Mouse (Mus musculus): ENCODE data around the gene Lrrc61.

Gene Lrrc61

DNA sequence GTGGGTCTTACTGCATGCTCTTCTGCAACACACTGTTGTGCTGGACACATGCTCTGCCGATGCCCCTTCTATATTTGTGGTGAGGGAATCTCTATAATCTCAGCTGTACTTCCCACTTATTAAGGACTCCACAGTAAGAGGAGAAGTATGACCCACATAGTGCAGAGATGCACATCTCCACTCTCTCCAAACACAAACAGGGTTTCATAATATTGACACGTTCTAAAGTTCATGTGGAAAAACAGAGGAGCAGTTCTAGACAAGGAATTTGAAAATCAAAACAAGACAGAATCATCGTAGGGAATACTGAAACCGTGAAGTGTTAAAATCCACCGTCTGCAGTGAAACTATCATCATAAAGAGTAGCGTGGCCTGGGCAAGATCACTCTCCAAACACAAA lies 37.3 kb downstream of the Lrrc61 start:
- DNase-seq (ENCODE audit: low spot score in 2 of 2): no peak

DNA sequence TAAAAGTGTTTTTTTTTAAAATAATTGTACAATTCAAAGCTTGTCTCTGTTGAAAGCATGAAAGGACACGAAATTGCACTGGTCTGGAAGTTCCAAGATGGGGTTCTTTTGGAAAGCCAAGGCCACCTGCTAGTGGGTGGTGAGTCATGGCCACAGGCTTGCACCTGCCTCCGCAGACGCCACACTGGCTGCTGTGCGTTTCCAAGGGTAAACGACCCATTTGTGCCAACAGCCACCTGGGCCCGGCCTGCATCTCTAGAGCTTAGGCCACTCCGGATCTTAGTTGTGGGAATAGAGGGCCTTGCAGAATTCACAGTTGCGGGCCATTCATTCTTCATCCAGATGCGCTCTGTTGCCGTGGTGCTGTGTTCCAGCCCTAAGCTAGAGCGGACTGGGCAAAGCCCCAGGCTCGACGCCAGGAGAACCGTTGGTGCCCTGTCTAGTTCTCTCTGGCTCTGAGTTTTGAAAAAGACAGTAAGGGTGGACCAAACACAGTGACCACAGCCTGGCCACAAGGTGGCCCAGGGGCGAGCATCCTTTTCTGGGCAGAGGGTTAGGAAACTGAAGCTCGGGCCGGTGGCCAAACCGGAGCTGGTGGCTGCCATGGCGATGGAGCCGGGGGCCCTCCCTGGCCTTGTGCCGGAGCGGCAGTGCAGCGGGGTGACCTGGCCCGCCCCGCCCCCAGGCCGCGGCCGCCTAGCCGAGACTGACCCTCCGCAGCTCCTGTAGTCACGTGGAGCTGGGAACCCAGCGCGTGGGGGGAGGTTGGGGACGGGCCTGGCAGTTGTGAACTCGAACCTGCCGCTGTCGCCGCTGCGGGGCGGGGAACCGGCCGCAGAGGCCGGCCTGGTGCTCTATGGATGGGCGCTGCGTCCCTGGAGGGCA lies 38.8 kb downstream of the Lrrc61 start, which contains the start of the genes Repin1 and Gm44965:
Gene Repin1 (plus strand): TSS at position 726 of the 885 bp plus-strand sequence.
Gene Gm44965 (plus strand): TSS at position 784 of the 885 bp plus-strand sequence.
- peak; percentile 44 to 64 for DNase-seq (ENCODE audit: low spot score in 2 of 2)

DNA sequence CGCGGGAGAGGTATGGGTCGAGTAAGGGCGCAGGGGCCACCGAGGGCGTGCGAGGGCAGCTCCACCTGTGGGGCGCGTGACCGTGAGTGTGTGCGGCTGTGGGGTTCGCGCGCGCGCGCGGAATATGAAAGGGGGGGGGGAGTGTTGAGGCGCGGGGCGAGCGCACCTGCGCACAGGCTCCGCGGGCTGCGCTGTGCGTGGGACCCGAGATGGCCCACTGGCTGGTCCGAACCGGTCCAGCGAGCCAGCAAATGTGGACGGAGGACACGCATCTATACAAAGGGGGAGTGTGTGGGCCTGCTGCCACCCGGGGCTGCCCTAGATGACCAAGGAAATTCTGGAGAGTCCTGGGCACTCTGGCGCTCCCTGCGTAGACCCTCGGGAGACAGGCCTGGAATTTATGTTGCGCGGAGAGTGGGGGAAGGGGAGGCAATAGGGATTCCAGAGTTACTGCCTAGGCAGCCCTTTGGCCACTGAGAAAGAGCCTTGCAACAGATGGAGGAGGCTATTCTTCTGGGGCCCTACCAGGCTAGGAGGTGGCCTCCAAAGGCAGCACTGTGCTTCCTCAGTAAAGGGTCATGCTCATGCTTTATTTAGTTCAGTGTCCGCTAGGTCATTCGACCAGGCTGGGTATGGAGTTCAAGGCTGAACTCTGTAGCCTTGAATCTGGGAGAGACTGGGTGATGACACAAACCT lies 39.6 kb downstream of the Lrrc61 start:
- no peak for DNase-seq (ENCODE audit: low spot score in 2 of 2)

DNA sequence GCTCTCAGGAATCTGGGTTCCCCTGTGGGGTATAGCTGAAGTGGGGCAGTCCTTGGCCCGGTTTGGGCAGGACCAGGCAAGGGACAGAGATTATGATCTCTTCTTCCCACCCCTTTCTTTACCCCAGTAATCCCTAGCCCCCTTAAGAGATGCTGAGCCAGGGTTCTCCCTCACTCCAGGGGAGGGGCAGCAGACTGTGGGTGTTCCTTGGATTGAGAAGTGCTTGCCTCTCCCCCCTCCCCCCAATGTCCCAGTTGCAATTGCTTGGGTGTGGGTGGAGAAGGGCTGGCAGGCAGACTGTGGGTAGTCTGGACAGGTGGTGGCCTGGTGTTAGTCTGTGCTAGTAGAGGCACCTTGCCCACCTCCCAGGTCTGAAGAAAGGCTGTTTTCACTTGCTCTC lies 40.7 kb downstream of the Lrrc61 start:
- DNase-seq (ENCODE audit: low spot score in 2 of 2): no peak

DNA sequence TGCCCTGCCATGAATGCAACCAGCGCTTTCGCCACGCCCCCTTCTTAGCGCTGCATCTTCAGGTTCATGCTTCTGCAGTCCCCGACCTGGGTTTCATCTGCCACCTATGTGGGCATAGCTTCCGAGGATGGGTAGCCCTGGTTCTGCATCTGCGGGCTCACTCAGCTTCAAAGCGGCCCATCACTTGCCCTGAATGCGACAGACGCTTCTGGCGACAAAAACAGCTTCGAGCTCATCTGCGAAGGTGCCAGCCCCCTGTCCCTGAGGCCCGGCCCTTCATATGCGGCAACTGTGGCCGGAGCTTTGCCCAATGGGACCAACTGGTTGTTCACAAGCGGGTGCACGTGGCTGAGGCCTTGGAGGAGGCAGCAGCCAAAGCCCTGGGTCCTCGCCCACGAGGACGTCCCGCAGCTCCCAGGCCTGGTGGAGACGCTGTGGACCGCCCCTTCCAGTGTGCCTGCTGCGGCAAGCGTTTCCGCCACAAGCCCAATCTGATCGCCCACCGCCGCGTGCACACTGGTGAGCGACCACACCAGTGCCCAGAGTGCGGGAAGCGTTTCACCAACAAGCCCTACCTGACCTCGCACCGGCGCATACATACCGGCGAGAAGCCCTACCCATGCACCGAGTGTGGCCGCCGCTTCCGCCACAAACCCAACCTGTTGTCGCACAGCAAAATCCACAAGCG lies 42.1 kb downstream of the Lrrc61 start:
- DNase-seq (ENCODE audit: low spot score in 2 of 2): no peak

DNA sequence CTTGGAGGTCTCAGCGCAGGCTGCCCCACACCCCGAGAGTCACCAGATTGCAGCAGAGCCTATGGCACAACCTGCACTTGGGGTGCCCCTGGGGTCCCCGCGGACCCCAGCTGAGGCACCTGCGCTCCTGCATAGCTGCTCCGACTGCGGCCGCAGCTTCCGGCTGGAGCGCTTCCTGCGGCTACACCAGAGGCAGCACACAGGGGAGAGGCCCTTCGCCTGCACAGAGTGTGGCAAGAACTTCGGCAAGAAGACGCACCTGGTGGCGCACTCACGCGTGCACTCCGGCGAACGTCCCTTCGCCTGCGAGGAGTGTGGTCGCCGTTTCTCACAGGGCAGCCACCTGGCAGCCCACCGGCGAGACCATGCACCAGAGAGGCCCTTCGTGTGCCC lies 42.6 kb downstream of the Lrrc61 start:
- no peak for DNase-seq (ENCODE audit: low spot score in 2 of 2)

DNA sequence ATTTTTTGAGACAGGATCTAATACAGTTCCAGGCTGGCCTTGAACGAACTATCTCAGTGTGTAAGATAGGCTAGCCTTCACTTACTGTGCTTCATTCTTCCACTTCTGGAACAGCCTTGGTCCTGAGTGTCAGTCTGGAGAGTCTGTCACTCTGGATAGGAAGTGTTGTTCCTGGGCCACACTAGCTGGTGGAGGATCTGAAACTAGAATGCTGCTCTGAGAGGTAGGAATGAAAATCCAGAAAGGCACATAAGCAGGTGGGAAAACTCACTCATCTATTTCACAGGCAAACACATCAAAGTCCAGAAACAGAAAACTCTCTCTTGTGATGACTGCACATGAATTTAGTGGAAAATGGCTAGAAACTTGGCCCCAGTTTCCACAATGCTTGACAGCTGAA lies 46.0 kb downstream of the Lrrc61 start:
- no peak for DNase-seq (ENCODE audit: low spot score in 2 of 2)

DNA sequence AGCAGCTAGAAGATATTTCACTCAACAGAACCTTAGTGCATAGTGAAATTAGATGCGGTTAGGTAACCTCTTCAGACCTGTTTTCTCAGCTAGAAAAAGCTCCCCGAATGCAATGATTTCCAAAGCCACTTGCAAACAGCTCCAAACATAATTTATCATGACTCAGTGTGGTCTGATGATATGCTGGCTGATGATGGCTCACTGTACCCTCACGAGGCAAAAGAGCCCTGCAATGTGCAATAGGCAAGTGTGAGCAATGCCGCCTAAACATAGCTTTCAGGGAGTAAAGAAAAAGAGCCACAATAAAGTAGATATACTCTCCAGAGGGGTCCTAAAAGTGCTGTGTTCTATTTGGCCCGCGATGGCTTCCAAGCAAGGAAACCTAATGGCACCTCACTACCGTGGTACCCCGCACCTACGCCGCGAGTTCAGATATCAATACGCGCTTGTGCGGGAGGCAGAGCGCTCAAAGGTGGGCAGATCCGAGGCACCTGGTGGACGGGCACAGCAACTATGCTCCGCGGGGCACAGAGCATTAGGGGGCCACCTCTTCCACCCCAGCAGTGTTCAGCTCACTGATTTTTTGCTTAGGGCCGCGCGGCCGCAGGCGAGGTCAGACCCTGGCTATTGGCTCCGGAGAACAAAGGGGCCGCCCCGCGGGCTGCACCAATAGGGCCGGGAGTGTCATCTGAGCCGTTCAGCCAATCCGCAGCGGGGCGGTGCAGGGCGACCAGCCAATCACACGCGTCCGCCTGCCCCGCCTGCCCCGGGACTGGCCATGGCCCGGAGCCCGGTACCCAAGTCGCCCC lies 46.9 kb downstream of the Lrrc61 start, which contains the start of gene Zfp775:
Gene Zfp775 (plus strand): TSS at position 793 of the 809 bp plus-strand sequence.
- DNase-seq (ENCODE audit: low spot score in 2 of 2): peak; percentile 82 to 85

DNA sequence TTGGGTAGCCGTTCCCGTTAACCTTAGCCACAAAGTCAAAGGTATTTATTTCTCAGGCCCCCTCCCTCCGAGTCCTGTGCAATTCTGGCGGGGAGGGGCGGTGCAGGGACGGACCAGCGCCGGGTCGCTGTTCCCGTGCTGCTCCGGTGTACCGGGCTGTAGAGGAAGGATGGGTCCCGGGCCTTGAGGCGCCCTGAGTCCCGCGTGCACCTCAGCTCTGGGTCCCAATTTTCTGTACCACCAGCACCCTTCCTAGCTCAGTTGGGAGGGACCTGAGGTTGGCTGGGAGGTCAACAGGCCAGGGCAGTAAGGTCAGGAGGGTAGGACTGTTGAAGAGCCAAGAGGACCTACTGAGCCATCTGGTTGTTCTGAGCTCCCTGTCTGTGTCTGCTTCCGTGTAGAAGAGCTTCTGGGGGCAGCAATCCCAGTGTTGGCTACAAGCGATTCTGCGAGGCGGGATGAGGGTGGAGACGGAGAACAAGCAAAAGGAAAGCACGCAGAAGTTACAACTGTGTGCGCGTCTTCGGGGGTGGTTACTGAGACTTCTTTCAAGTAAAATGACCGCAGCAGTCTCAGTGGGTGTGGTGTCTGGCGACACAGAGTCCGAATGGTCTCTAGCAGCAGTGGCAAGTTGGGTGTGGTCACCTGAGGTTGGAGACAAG lies 47.6 kb downstream of the Lrrc61 start:
- no peak for DNase-seq (ENCODE audit: low spot score in 2 of 2)

DNA sequence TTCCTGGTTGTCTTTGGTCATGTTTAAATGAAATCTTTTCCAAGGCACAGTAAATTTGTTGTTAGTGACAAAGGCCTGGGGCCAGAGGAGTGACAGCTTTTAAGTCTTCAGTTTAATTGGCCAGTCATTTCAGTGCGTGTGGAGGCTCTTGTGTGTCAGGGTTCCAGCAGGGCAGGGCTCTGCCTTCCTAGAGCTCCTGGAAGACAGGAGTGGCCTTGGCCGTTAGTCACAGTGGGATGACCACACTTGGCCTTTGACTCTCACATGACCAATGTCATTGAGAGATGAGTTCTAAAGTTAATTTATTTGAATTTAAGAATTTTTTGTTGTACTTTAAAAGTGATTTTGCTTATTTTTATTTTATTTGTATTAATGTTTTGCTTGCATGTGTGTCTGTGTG lies 53.5 kb downstream of the Lrrc61 start:
- DNase-seq (ENCODE audit: low spot score in 2 of 2): no peak

DNA sequence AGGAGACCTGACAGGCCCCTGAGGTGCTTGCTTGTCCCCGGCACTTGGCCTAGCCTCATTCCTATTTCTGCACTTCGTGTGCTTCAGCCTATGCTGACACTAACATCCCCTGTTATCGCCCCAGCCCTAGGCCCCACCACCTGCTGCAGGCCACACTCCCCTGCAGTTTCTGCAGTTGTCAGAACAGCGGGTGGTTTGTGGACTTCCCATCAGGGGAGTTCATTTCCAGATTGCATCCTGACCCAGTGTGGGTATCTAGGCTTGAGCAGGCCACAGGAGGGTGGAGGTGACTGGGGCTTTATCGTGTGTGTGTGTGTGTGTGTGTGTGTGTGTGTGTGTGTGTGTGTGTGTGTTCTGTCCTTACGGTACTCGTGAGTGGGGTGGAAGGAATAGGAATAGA lies 54.9 kb downstream of the Lrrc61 start:
- no peak for DNase-seq (ENCODE audit: low spot score in 2 of 2)

DNA sequence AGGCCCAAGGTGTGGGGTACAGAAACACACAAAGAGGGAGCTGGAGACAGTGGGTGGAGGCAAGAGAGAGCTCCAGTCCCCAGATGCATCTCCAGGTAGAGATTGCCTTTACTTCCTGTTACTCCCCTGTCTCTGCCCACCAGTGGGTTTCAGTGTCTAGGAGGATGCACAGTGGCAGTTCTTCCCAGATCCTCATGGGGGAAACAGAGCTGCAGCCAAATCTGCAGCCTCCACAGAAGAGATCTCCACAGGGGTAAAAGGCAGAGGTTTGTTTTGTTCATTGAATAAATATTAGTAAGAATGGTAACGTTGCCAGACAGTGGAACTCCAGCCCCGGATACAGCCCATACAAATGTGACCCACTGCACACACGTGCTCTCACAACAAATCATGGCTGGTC lies 56.1 kb downstream of the Lrrc61 start:
- no peak for DNase-seq (ENCODE audit: low spot score in 2 of 2)

DNA sequence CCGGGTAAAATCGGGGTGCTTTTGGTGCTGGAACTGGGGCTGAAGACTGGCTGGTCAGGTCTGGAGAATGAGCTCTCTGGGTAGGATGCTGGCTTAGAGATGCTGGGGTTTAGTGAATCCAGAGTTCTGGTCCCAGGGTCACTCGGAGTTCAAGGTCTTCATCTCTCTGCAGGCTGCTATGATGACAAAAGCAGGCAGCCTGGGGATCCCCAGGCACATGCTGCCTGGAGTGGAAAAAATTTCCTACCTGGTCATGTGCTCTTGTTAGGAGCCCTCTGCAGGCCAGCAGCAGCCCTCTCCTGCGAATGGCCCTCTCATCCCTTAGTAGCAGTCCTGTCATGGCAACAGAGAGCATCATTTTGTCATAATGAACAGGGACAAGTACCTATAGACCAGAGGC lies 58.9 kb downstream of the Lrrc61 start:
- no peak for DNase-seq (ENCODE audit: low spot score in 2 of 2)

DNA sequence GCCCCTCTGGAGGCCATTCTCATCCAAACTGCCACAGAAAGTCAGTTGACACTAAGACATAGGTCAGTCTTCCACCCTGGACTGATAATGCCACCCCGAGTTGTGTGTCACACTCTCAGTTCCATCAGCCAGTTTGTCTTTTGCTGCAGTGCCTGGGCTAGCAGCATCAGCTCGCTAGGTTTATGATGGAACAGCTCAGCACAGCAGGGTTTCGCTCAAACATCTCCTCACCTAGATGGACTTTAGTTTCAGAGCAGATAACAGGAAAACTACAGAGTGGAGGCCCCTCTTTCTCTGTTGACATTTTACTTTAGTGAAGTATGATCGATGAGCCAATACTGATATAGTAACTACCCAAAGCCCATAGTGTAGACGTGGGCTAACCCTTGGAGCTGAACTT lies 60.2 kb downstream of the Lrrc61 start:
- DNase-seq (ENCODE audit: low spot score in 2 of 2): no peak

DNA sequence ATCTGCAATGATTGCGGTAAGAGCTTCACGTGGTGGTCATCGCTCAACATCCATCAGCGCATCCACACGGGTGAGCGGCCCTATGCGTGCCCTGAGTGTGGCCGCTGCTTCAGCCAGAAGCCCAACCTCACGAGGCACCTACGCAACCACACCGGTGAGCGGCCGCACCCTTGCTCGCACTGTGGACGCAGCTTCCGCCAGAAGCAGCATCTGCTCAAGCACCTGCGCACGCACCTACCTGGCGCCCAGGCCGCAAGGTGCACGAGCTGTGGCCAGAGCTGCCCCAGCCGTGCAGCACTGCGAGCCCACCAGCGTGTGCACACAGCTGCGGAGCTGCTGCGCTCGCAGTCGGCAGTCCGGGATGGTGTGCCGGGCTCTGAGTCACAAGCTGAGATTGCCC lies 65.4 kb downstream of the Lrrc61 start:
- DNase-seq (ENCODE audit: low spot score in 2 of 2): no peak

Measured in spleen, postnatal 14 days (tissue).